Mouse (Mus musculus) spleen, adult 2 months (tissue): ENCODE data around the gene Gimap7.

Source experiments
- CTCF ChIP-seq: fragments of 200-500 bp; IDR thresholded peaks from 2 replicates; pipeline ENCODE4 v1.5.1; 2011; ENCODE audit warnings: mild to moderate bottlenecking, inconsistent platforms; ENCODE audit not compliant: insufficient read depth, insufficient read length, insufficient replicate concordance; ENCODE audit errors: extremely low read depth
- POLR2A ChIP-seq: fragments of 200-500 bp; IDR thresholded peaks from 2 replicates; pipeline ENCODE4 v1.6.1; 2011; ENCODE audit warnings: low read depth, low read length, inconsistent platforms

DNA sequence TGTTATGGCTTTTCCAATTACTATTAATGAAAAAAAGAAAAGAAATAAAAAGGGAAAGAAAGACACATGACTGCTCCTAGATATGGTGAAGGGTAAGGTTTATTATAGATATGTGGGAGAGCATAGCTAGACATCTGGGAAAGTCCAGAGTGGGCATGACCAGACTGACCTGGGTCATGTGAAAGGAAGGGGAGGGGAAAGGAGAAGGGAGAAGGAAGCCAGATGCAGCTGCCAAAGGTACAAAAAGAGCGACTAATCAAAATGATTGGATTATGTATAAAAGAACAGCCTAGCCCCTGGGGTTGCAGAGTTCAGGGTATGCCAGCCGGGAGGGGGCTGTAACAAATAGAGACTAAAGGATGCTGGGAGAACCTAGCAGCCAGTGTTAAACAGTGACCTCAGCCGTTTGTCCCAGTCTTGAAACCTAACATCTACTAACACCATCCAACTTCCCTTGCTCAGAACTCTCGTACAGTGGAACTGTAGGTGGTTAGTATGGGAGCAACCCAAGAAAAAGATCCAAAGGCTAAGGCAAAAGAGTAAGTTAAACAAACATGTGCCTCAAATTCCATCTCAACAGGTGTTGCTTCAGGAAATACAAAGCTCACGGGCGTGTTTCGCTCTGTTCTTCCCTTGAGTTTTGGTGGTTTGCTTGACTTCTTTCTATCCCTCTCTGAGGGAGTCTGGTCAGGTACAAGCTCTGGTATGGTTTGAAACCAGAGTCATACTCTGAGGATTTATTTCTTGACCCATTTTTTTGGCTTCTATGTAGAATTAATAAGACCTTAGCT lies 20.2 kb upstream of the Gimap7 start:
- TF ChIP-seq CTCF = no peak
- no peak for TF ChIP-seq POLR2A
